Mouse (Mus musculus): Measurements from ENCODE around the gene Pink1.

Pink1 gene

GRCm38 (mm10) chr4:138313021-138313420 is 13.1 kb downstream of the Pink1 start:
- no peak for DNase-seq (ENCODE audit: low read depth)

GRCm38 (mm10) chr4:138312105-138312504 is 14.0 kb downstream of the Pink1 start:
- no peak for DNase-seq (ENCODE audit: low read depth)

- DNase-seq (ENCODE audit: low read depth): no peak
Measured at GRCm38 (mm10) chr4:138311595-138311994, 14.5 kb downstream of the Pink1 start.

GRCm38 (mm10) chr4:138310311-138310910 is 15.7 kb downstream of the Pink1 start:
- no peak for DNase-seq (ENCODE audit: low read depth)

GRCm38 (mm10) chr4:138307739-138308138 is 18.4 kb downstream of the Pink1 start:
- DNase-seq (ENCODE audit: low read depth): no peak

GRCm38 (mm10) chr4:138307025-138307424 is 19.1 kb downstream of the Pink1 start:
- no peak for DNase-seq (ENCODE audit: low read depth)

- peak; percentile 99 for DNase-seq (ENCODE audit: low read depth)
Measured at GRCm38 (mm10) chr4:138304340-138305104, 21.6 kb downstream of the Pink1 start, which contains the start of gene Ddost. Gene Ddost, plus strand, starts transcription at chr4:138304730.

- DNase-seq (ENCODE audit: low read depth): peak; percentile 43
Measured at GRCm38 (mm10) chr4:138303742-138304141, 22.4 kb downstream of the Pink1 start.

GRCm38 (mm10) chr4:138303011-138303410 is 23.1 kb downstream of the Pink1 start:
- no peak for DNase-seq (ENCODE audit: low read depth)

GRCm38 (mm10) chr4:138301271-138301780 is 24.8 kb downstream of the Pink1 start:
- no peak for DNase-seq (ENCODE audit: low read depth)

GRCm38 (mm10) chr4:138293949-138294550 is 32.1 kb downstream of the Pink1 start:
- no peak for DNase-seq (ENCODE audit: low read depth)

GRCm38 (mm10) chr4:138293261-138293948 is 32.7 kb downstream of the Pink1 start:
- no peak for DNase-seq (ENCODE audit: low read depth)

- no peak for DNase-seq (ENCODE audit: low read depth)
Measured at GRCm38 (mm10) chr4:138292028-138292427, 34.1 kb downstream of the Pink1 start.

GRCm38 (mm10) chr4:138288691-138289090 is 37.4 kb downstream of the Pink1 start:
- no peak for DNase-seq (ENCODE audit: low read depth)

- DNase-seq (ENCODE audit: low read depth): no peak
Measured at GRCm38 (mm10) chr4:138286411-138286810, 39.7 kb downstream of the Pink1 start.

- DNase-seq (ENCODE audit: low read depth): peak; percentile 96
Measured at GRCm38 (mm10) chr4:138282834-138283233, 43.3 kb downstream of the Pink1 start.

GRCm38 (mm10) chr4:138278346-138278745 is 47.8 kb downstream of the Pink1 start:
- DNase-seq (ENCODE audit: low read depth): no peak

- no peak for DNase-seq (ENCODE audit: low read depth)
Measured at GRCm38 (mm10) chr4:138272011-138272997, 53.8 kb downstream of the Pink1 start.

GRCm38 (mm10) chr4:138267869-138268268 is 58.2 kb downstream of the Pink1 start:
- DNase-seq (ENCODE audit: low read depth): no peak

Measured in 416B (cell line).